Mouse (Mus musculus): Measurements from ENCODE around the gene Barx1. TPM values are rescaled to one million over a fixed set of nuclear protein-coding genes. Genes with fewer than 3 reads are reported as not detected.

The Barx1 gene
- 5.6 and 5.7 TPM in 2 replicates for polyA plus RNA-seq (2016; fragmentation: Nextera tagmentation; extraction: Ambion mirVana)

GRCm38 (mm10) chr13:48662431-48663143 lies at the start of gene Barx1:
Barx1 (plus strand) TSS chr13:48662998.
- H3K9ac ChIP-seq = peak within 1 kb of the TSS; percentile 56
- 1% methylated on average over 57 of the region's 73 CpGs for WGBS
- H3K4me1 ChIP-seq = peaks cover 31% of the 10 kb centered on the region
- H3K9me3 ChIP-seq (replicated peaks) = no peaks in the 10 kb centered on the region
- H3K4me3 ChIP-seq = peak within 1 kb of the TSS; percentile 44
- H3K27ac ChIP-seq = no peak within 1 kb of the TSS
- no peaks in the 10 kb centered on the region for H3K36me3 ChIP-seq
- peak; percentile 46; the same call in 1 of the 2 replicates for ATAC-seq (ENCODE audit: low FRiP score)
- peak within 1 kb of the TSS; percentile 66 for H3K4me2 ChIP-seq (replicated peaks)
- H3K27me3 ChIP-seq = peaks cover 95% of the 10 kb centered on the region

- Histone ChIP-seq H3K4me1 (peaks cover 3% of the 10 kb centered on the region; the same call in 1 of the 2 replicates), H3K27me3 (peaks cover 3% of the 10 kb centered on the region; the same call in 1 of the 2 replicates), H3K9ac (no peak overlapping the region), H3K4me3 (no peak overlapping the region), H3K9me3 (replicated peaks) (peaks cover 13% of the 10 kb centered on the region), H3K36me3 (0 out of 2 replicates have a peak, but pooled peaks cover 9% of the 10 kb centered on the region), H3K27ac (no peak overlapping the region), H3K4me2 (replicated peaks) (no peak overlapping the region)
- ATAC-seq (ENCODE audit: low FRiP score) = no peak
- WGBS = 84% methylated on average over 2 of the region's 2 CpGs
Measured at GRCm38 (mm10) chr13:48614525-48614924, 48.3 kb upstream of the Barx1 start.

GRCm38 (mm10) chr13:48617774-48618173 lies 45.0 kb upstream of the Barx1 start:
- Histone ChIP-seq H3K4me3 (no peak overlapping the region), H3K9me3 (replicated peaks) (peaks cover 13% of the 10 kb centered on the region), H3K4me1 (peaks cover 3% of the 10 kb centered on the region; the same call in 1 of the 2 replicates), H3K27ac (no peak overlapping the region), H3K9ac (no peak overlapping the region), H3K27me3 (peaks cover 3% of the 10 kb centered on the region; the same call in 1 of the 2 replicates), H3K36me3 (0 out of 2 replicates have a peak, but pooled peaks cover 9% of the 10 kb centered on the region), H3K4me2 (replicated peaks) (no peak overlapping the region)
- ATAC-seq (ENCODE audit: low FRiP score) = no peak

GRCm38 (mm10) chr13:48618890-48619289 lies 43.9 kb upstream of the Barx1 start:
- Histone ChIP-seq H3K27me3 (peaks cover 3% of the 10 kb centered on the region; the same call in 1 of the 2 replicates), H3K4me1 (peaks cover 3% of the 10 kb centered on the region; the same call in 1 of the 2 replicates), H3K9me3 (replicated peaks) (peaks cover 13% of the 10 kb centered on the region), H3K36me3 (0 out of 2 replicates have a peak, but pooled peaks cover 9% of the 10 kb centered on the region), H3K4me2 (replicated peaks) (no peak overlapping the region), H3K9ac (no peak overlapping the region), H3K27ac (no peak overlapping the region), H3K4me3 (no peak overlapping the region)
- 68% methylated on average over 4 of the region's 4 CpGs for WGBS
- no peak for ATAC-seq (ENCODE audit: low FRiP score)

- Histone ChIP-seq H3K4me1 (peaks cover 7% of the 10 kb centered on the region; the same call in 1 of the 2 replicates), H3K4me2 (replicated peaks) (peak overlapping the region; percentile 81), H3K27me3 (peaks cover 4% of the 10 kb centered on the region; the same call in 1 of the 2 replicates), H3K4me3 (peak overlapping the region; percentile 77), H3K9me3 (replicated peaks) (no peaks in the 10 kb centered on the region), H3K36me3 (no peaks in the 10 kb centered on the region), H3K9ac (peak overlapping the region; percentile 91), H3K27ac (peak overlapping the region; percentile 86)
- peak; percentile 85 for ATAC-seq (ENCODE audit: low FRiP score)
- WGBS = 3% methylated on average over 26 of the region's 26 CpGs
Measured at GRCm38 (mm10) chr13:48624968-48625398, 37.8 kb upstream of the Barx1 start.

GRCm38 (mm10) chr13:48625433-48626184 lies 37.2 kb upstream of the Barx1 start, which contains the start of gene Ptpdc1:
Ptpdc1 (minus strand) TSS chr13:48625664.
- Histone ChIP-seq H3K4me1 (peaks cover 8% of the 10 kb centered on the region; the same call in 1 of the 2 replicates), H3K9me3 (replicated peaks) (no peaks in the 10 kb centered on the region), H3K27ac (peak within 1 kb of the TSS; percentile 86), H3K9ac (peak within 1 kb of the TSS; percentile 91), H3K36me3 (no peaks in the 10 kb centered on the region), H3K27me3 (peaks cover 4% of the 10 kb centered on the region; the same call in 1 of the 2 replicates), H3K4me2 (replicated peaks) (peak within 1 kb of the TSS; percentile 81), H3K4me3 (peak within 1 kb of the TSS; percentile 77)
- WGBS = 3% methylated on average over 68 of the region's 76 CpGs
- ATAC-seq (ENCODE audit: low FRiP score) = peak; percentile 99

GRCm38 (mm10) chr13:48631691-48632090 lies 31.1 kb upstream of the Barx1 start:
- Histone ChIP-seq H3K4me3 (no peak overlapping the region), H3K27ac (no peak overlapping the region), H3K4me1 (0 out of 2 replicates have a peak, but pooled peaks cover 2% of the 10 kb centered on the region), H3K9me3 (replicated peaks) (no peaks in the 10 kb centered on the region), H3K36me3 (no peaks in the 10 kb centered on the region), H3K4me2 (replicated peaks) (no peak overlapping the region), H3K27me3 (no peaks in the 10 kb centered on the region), H3K9ac (no peak overlapping the region)
- no peak for ATAC-seq (ENCODE audit: low FRiP score)
- WGBS = 63% methylated on average over 5 of the region's 5 CpGs

- no peak overlapping the region for H3K27ac ChIP-seq
- H3K27me3 ChIP-seq = no peaks in the 10 kb centered on the region; the same call in 1 of the 2 replicates
- no peak overlapping the region for H3K4me3 ChIP-seq
- H3K9ac ChIP-seq = no peak overlapping the region
- no peak for ATAC-seq (ENCODE audit: low FRiP score)
- H3K4me2 ChIP-seq (replicated peaks) = no peak overlapping the region
- no peaks in the 10 kb centered on the region for H3K9me3 ChIP-seq (replicated peaks)
- no peaks in the 10 kb centered on the region for H3K4me1 ChIP-seq
- no peaks in the 10 kb centered on the region for H3K36me3 ChIP-seq
- 39% methylated on average over 2 of the region's 2 CpGs for WGBS
Measured at GRCm38 (mm10) chr13:48637706-48638105, 25.1 kb upstream of the Barx1 start.

GRCm38 (mm10) chr13:48639570-48639969 lies 23.2 kb upstream of the Barx1 start:
- H3K4me2 ChIP-seq (replicated peaks) = no peak overlapping the region
- H3K4me1 ChIP-seq = no peaks in the 10 kb centered on the region
- no peak overlapping the region for H3K4me3 ChIP-seq
- no peaks in the 10 kb centered on the region for H3K9me3 ChIP-seq (replicated peaks)
- H3K27me3 ChIP-seq = no peaks in the 10 kb centered on the region; the same call in 1 of the 2 replicates
- H3K27ac ChIP-seq = no peak overlapping the region
- no peak for ATAC-seq (ENCODE audit: low FRiP score)
- H3K9ac ChIP-seq = no peak overlapping the region
- no peaks in the 10 kb centered on the region for H3K36me3 ChIP-seq

GRCm38 (mm10) chr13:48643072-48643471 lies 19.7 kb upstream of the Barx1 start:
- 84% methylated on average over 6 of the region's 6 CpGs for WGBS

GRCm38 (mm10) chr13:48643991-48644390 lies 18.8 kb upstream of the Barx1 start:
- Histone ChIP-seq H3K4me2 (replicated peaks) (no peak overlapping the region), H3K36me3 (no peaks in the 10 kb centered on the region), H3K4me1 (no peaks in the 10 kb centered on the region), H3K4me3 (no peak overlapping the region), H3K9me3 (replicated peaks) (no peaks in the 10 kb centered on the region), H3K27me3 (no peaks in the 10 kb centered on the region), H3K9ac (no peak overlapping the region), H3K27ac (no peak overlapping the region)
- ATAC-seq (ENCODE audit: low FRiP score) = no peak
- WGBS = 81% methylated on average over 3 of the region's 3 CpGs

More at GRCm38 (mm10) chr13:48643072-48643471, 19.7 kb upstream of the Barx1 start:
- Histone ChIP-seq H3K4me1 (no peaks in the 10 kb centered on the region), H3K9me3 (replicated peaks) (no peaks in the 10 kb centered on the region), H3K27me3 (no peaks in the 10 kb centered on the region; the same call in 1 of the 2 replicates), H3K9ac (no peak overlapping the region), H3K27ac (no peak overlapping the region), H3K36me3 (no peaks in the 10 kb centered on the region), H3K4me2 (replicated peaks) (no peak overlapping the region), H3K4me3 (no peak overlapping the region)
- no peak for ATAC-seq (ENCODE audit: low FRiP score)

GRCm38 (mm10) chr13:48646696-48647095 lies 16.1 kb upstream of the Barx1 start:
- Histone ChIP-seq H3K9ac (no peak overlapping the region), H3K4me3 (no peak overlapping the region), H3K27ac (no peak overlapping the region), H3K9me3 (replicated peaks) (no peaks in the 10 kb centered on the region), H3K36me3 (no peaks in the 10 kb centered on the region), H3K27me3 (no peaks in the 10 kb centered on the region), H3K4me1 (no peaks in the 10 kb centered on the region), H3K4me2 (replicated peaks) (no peak overlapping the region)
- no peak for ATAC-seq (ENCODE audit: low FRiP score)
- WGBS = 87% methylated on average over 4 of the region's 4 CpGs

Data from hindbrain, embryonic 12.5 days (tissue).